Mouse (Mus musculus) myocyte (in vitro differentiated cells): ENCODE data around the gene Hmbs.

ENCODE experiments used
- CEBPB ChIP-seq: IDR thresholded peaks from 2 replicates; pipeline ENCODE4 v1.6.1; 2011; ENCODE audit warnings: mild to moderate bottlenecking, moderate library complexity; ENCODE audit not compliant: poor library complexity, insufficient read depth, severe bottlenecking
- E2F4 ChIP-seq: IDR thresholded peaks from one replicate; pipeline ENCODE4 v1.6.1; 2011; ENCODE audit warnings: mild to moderate bottlenecking, control low read depth, moderate library complexity; ENCODE audit not compliant: insufficient read depth
- MAX ChIP-seq: IDR thresholded peaks from one replicate; pipeline ENCODE4 v1.6.1; 2011; ENCODE audit warnings: low read depth, mild to moderate bottlenecking, control low read depth
- MYOG ChIP-seq, 3 experiments: IDR thresholded peaks; one replicate each; pipeline ENCODE4 v1.6.1; 2011; ENCODE audit warnings: control low read depth in 2 of 3, low read depth in 2 of 3, mild to moderate bottlenecking in 2 of 3; ENCODE audit not compliant: insufficient read length in 2 of 3, control insufficient read depth in 1 of 3, insufficient read depth in 1 of 3
- POLR2A ChIP-seq: IDR thresholded peaks from one replicate; pipeline ENCODE4 v1.6.1; 2011; ENCODE audit warnings: low read depth, mild to moderate bottlenecking, control low read depth, moderate library complexity; ENCODE audit not compliant: insufficient read length
- POLR2AphosphoS2 ChIP-seq: IDR thresholded peaks from one replicate; pipeline ENCODE4 v1.6.1; 2011; ENCODE audit warnings: low read depth, control low read depth; ENCODE audit not compliant: insufficient read length
- REST ChIP-seq: IDR thresholded peaks from one replicate; pipeline ENCODE4 v1.6.1; 2011; ENCODE audit warnings: mild to moderate bottlenecking, control low read depth, moderate library complexity; ENCODE audit not compliant: insufficient read depth, insufficient read length
- TCF12 ChIP-seq: IDR thresholded peaks from one replicate; pipeline ENCODE4 v1.6.1; 2011; ENCODE audit warnings: mild to moderate bottlenecking, control low read depth; ENCODE audit not compliant: poor library complexity, insufficient read depth, severe bottlenecking
- USF1 ChIP-seq: IDR thresholded peaks from one replicate; pipeline ENCODE4 v1.6.1; 2011; ENCODE audit warnings: low read depth, mild to moderate bottlenecking, control low read depth, moderate library complexity

- no peak for TF ChIP-seq POLR2A
- no peak for TF ChIP-seq USF1
- TF ChIP-seq MYOG (IDR thresholded peaks at IDR 0.05; ENCODE audit: control insufficient read depth in 1 of 3, insufficient read depth in 1 of 3, insufficient read length in 2 of 3, low read depth in 2 of 3) = no peak
- TF ChIP-seq POLR2AphosphoS2 = no peak
- no peak for TF ChIP-seq MAX
- no peak for TF ChIP-seq CEBPB
- no peak for TF ChIP-seq REST
- no peak for TF ChIP-seq E2F4
- TF ChIP-seq TCF12 = no peak
These were observed 5.5 kb downstream of the Hmbs start for GRCm38 (mm10) chr9:44338574-44338973.
